Comparison of ENCODE assay signal across 9 mouse cellular contexts in the genomic region with DNA sequence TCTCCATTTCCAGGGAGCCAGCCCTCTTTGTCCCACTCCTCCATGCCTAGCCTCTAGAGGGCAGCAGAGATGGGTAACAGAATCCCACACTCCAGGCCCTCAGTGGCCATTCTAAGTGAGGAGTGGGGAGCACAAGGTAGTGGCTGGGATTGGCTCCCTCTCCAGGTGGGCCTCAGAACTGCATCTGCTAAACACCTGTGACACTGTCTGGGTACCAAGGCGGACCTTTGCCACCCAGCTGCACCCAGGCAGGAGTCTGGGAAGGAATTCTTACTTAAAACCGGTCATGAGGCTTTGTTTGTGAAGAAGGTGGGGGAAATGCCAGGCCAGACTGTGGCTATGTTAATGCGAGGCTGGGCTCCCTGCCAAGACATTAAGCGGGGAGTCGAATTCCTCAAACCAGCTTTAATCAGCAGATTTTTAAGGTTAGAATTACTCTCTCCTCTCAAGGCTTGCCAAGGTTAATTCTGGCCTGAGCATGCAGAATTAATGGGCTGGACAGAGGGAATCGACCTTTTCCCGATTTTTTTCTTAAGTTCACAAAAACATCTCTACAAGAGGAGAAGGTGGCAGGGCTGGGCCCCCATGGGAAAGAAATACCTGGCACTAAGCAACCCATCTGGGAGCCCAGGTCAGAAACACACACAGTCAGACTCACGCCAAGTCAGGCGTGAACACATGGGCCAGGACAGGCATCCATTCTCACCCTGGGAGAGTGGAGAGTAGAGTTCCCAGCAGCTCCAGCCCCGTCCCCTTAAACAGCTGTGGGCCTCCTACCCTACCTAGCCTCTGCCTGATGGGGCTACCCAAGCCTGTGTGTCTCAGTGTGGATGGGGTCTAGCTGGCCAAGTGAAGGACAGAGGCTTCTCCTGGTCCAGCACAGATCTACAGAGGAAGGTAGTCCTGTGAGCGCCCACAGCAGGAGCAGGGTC.
DNase-seq lines count a peak whose midpoint lies in the region; ATAC-seq lines count a peak whose summit lies in the region.
"Had no signal": no experiment of that assay in that cellular context is flagged by ENCODE, and none has a peak within 500 bp of the region (broad histone marks: within the 10 kb centered on the region; RNA-seq: fewer than 3 reads in every experiment).

No protein-coding gene starts in this region.

- peaks cover 8% of the 10 kb centered on the region; the same call in 1 of the 2 replicates for H3K4me1 ChIP-seq in lung, embryonic 16.5 days (replicated peaks; ENCODE audit: control insufficient read depth, insufficient read depth, low read length)

- 26% methylated on average over 11 of the region's 11 CpGs for WGBS in lung, embryonic 16.5 days

- peak; percentile 63 for ATAC-seq in lung, embryonic 16.5 days (ENCODE audit: low read depth)

- no peaks in the 10 kb centered on the region for H3K9me3 ChIP-seq in lung, embryonic 16.5 days (ENCODE audit: control insufficient read depth, low read length)

- H3K27me3 ChIP-seq in lung, embryonic 16.5 days (ENCODE audit: control insufficient read depth, insufficient read depth, low read depth, low read length) = peaks cover 3% of the 10 kb centered on the region

- no peak overlapping the region for H3K4me3 ChIP-seq in lung, embryonic 16.5 days (ENCODE audit: low read length)
- H3K4me3 ChIP-seq: megakaryocyte, embryonic 14.5 days had no signal

- no peaks in the 10 kb centered on the region for H3K36me3 ChIP-seq in lung, embryonic 16.5 days (ENCODE audit: control insufficient read depth, insufficient read depth, low read length)

- no peak overlapping the region for H3K4me2 ChIP-seq in lung, embryonic 16.5 days (ENCODE audit: low read depth, low read length)

- H3K9ac ChIP-seq in lung, embryonic 16.5 days (ENCODE audit: low read length) = no peak overlapping the region

- intact Hi-C loops in left cerebral cortex, postnatal 14 days (cut with DNase I) = no loop called here

- no peak overlapping the region for H3K27ac ChIP-seq in lung, embryonic 16.5 days (ENCODE audit: low read length)

- peak; percentile 25 to 39 for DNase-seq in left cerebral cortex, postnatal 14 days (ENCODE audit: low spot score in 2 of 2)
- DNase-seq in left cerebral cortex, adult 11 months (ENCODE audit: low spot score) = no peak
- DNase-seq in cerebellum, postnatal 14 days = peak; percentile 67 to 76
- DNase-seq in gastrocnemius, postnatal 10 days = peak; percentile 26
- peak; percentile 98 for DNase-seq in kidney, adult 9 months
- peak; percentile 80 for DNase-seq in retina, embryonic 14.5 days (ENCODE audit: low spot score)
- no peak for DNase-seq in T-cell, adult 2 months (ENCODE audit: low spot score)

Comparison
In these comparisons a context has a peak if more than half of its experiments do, and no peak if none do; other contexts are left out.
1. DNase-seq: peak in left cerebral cortex, postnatal 14 days (2 of 2), cerebellum, postnatal 14 days (2 of 2), gastrocnemius, postnatal 10 days (single experiment), kidney, adult 9 months (single experiment) and retina, embryonic 14.5 days (single experiment); none in left cerebral cortex, adult 11 months (single experiment) and T-cell, adult 2 months (single experiment).